Mouse (Mus musculus): Measurements from ENCODE around the gene Fam193a.

- TF ChIP-seq CTCF (IDR thresholded peaks at IDR 0.05; ENCODE audit: borderline replicate concordance, extremely low read depth, insufficient read depth, insufficient read length) = no peak
- no peak for TF ChIP-seq POLR2A (IDR thresholded peaks at IDR 0.05; ENCODE audit: borderline replicate concordance, extremely low read depth, insufficient read depth, insufficient read length, poor library complexity, severe bottlenecking)
Observed at GRCm38 (mm10) chr5:34461294-34461693, 91.6 kb downstream of the Fam193a start.
